Mouse (Mus musculus) monocyte, adult 5-6 weeks (primary cell): Measurements from ENCODE around the gene Tada2a. TPM values are rescaled to one million over a fixed set of nuclear protein-coding genes. Genes with fewer than 3 reads are reported as not detected.

Source experiments
- ATAC-seq: fragments of 153-309, 156-312 bp; replicated peaks from 2 replicates; pipeline ENCODE4 v1.8.0; 2017; ENCODE audit warnings: mild to moderate bottlenecking; ENCODE audit not compliant: low TSS enrichment, insufficient number of reproducible peaks, severe bottlenecking, poor library complexity, low FRiP score
- total RNA-seq: library from RNA; stranded (forward); fragments of 200-1000, 200-491, 200-594 nt; gene quantifications from 3 replicates; pipeline ENCODE4 v1.2.3, GENCODE M21; 2017

Gene Tada2a
- total RNA-seq, 1 experiment from 2014 or later, result 7.2 TPM

- no peak for ATAC-seq
These were observed 61.0 kb downstream of the Tada2a start for GRCm38 (mm10) chr11:84068191-84069033.

DNA sequence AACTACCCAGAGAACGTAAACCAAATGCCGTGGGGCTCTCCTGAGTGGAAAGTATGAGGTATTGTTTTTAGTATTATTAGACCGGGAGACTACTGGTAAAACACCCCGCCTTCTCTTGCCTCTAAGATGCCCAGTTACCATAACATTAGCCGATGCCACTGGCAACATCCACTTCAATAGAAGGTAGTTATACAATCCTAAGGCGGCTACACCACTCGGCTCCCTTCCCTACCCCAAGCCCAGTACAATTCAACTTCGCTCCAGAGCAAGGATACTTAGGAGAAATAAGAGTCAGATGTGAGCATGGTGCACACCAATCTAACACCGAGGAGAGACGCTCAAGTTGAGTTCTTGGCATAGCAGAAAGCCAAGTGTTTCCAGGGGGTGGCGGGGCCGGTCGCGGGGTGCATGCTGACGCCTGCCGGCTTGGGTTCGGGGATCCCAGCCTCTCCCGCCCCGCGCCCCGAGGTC is 61.6 kb downstream of the Tada2a start:
- ATAC-seq, result no peak

DNA sequence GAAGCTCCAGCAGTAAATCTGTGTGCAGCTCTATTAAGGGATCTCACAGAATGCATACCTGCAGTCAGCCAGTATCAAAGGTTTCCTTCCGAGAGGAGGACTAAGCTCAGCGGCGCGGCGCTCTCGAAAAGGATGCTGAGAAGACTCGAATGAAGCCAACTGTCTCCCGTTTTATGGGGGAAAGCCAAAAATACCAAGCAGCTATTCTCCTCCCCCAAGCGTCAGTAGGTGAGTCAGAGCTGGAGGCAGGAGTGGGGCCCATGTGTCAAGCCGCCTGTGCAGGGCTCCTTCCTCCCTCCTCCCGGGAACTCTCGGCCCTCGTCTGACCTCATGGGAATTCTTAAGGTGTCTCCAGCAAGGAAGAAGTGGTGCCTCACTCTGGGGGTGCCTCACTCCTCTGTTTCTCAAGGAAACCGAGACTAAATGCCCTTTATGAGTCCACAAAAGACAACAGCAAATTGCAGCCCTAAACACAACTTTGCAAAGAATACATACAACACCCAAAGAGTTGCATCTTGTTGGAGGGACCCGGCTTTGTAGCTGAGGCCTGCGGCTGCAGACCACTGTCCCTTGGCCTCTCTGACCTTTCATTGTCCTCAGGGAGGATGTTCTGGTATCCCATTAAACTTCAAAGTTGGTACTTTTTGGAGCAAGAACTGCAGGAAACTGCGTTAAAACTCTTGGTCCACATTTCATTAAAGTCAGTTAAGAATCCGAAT is 62.3 kb downstream of the Tada2a start:
- no peak for ATAC-seq

DNA sequence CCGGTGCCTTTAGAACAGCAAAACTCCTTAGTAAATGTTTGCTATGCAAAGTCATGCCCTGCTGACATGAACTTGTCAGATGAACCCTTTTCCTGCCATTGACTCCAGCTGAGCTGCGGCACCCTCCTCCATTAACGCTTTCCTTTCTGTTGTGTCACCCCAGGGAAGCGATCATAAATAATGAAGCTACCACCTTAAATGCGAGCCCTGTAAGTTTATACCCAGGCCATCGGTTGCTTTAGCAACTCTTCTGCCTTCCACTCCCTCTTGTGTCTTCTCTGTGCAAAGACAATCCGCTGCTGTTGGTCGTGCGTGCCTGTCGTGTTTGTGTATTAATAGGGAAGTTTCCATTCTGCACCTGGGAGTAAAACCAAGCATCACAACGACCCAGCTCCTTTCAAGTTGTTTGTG is 63.3 kb downstream of the Tada2a start:
- ATAC-seq, result no peak

GRCm38 (mm10) chr11:84063631-84064209 is 65.7 kb downstream of the Tada2a start:
- ATAC-seq, result no peak

DNA sequence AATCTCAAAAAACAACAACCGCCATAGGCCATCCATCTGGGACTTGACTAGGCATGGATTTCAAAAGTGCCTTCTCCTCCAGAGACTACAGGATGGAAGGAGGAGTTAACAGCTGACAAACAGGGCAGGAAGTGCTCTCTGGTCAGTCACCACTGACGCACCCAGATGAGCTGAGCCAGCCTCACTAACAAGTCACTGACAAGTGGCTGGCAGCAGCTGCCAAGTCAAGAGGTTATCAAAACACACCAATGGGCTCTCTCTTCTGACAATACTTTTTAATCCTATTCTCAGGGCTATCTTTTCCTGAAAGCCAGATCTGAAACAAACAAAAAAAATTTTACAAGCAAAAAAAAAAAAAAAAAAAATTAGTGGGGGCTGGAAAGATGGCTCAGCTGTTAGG is 66.6 kb downstream of the Tada2a start:
- no peak for ATAC-seq

DNA sequence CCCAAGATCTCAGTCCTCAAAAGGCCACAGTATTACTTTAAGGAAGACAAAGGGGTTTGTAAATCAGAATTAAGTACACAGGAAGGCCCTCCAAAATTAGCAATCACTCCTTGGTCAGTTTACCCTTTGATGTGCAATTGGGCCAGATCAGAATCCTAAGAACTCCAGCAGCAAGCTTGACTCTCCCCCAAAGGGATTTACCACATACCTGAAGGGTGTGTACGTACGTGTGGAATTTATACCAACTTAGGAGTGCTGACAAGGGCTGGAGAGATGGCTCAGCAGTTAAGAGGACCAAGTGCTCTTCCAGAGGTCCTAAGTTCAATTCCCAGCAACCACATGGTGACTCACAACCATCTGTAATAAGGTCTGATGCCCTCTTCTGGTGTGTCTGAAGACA is 67.5 kb downstream of the Tada2a start:
- ATAC-seq, result no peak

DNA sequence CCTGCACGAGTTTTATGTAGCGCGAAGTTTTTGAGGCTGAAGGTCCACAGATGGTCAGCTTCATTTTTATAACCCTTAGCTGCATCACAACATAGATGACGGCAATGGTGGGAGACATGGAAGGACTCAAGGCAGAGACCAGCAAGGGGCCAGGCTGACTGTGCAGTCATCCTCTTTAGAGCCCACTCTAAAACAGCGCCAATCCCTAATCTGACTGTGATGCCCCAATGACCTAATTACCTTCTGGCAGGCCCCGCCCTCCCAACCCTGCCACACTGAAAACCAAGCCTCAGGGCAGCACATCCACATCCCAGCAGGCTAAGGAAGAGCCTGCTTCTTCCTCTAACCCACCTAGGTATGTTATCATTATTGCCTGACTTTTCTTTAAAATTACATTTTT is 68.8 kb downstream of the Tada2a start:
- no peak for ATAC-seq

DNA sequence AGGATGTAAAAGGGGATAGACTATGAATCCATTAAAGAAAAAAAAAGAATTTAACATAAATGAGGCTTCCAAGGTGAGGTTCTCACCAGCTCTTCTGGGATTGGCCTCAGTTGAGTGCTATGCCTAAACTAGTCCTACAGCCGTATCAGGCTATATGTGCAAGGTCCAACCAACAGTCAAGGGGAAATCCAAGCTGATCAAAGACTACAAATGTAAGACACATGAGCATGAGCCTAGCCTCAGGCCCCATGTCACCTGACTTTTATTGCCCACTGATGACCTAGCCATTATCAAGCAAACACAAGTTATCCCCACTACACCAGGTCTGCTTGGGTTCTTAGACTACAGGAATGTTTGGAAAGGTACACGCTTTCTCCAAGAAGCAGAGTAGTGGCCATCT is 69.6 kb downstream of the Tada2a start:
- ATAC-seq, result no peak

DNA sequence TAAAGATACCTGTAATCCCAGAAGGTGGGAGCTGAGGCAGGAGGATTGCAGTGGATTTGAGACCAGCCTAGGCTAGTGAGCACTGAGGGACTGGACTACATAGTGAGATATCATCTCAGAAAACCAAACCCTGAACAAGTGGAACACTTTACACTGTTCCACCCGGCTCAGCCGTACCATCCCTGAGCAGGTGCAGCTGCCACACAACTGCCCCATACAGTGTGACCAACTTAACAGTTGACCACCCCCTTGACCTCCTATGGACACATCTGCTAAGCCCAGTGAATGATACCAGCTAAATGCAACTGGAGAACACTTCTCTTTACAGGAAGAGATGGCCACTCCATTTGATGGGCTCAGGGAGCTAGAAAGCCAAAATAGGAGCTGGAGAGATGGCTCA is 72.0 kb downstream of the Tada2a start:
- ATAC-seq, result no peak

- no peak for ATAC-seq
These were observed 75.8 kb downstream of the Tada2a start for GRCm38 (mm10) chr11:84053524-84054163.

DNA sequence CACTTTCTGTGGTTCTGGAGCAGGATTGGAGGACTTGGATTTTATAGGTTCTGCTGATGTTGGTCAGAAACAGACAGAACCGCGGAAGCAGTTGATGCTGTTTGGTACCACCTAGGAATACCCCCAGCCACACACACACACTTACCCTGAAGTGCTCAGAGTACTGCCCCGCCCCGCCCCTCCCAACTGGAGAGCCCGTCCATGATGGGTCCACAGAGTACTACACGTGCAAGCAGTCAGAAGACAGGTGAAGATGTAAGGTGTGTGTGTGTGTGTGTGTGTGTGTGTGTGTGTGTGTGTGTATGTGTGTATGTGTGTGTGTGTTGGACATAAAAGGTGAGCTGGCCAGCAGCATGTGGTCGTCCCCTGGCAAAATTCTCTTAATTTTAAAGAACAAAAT is 76.3 kb downstream of the Tada2a start:
- ATAC-seq, result no peak

DNA sequence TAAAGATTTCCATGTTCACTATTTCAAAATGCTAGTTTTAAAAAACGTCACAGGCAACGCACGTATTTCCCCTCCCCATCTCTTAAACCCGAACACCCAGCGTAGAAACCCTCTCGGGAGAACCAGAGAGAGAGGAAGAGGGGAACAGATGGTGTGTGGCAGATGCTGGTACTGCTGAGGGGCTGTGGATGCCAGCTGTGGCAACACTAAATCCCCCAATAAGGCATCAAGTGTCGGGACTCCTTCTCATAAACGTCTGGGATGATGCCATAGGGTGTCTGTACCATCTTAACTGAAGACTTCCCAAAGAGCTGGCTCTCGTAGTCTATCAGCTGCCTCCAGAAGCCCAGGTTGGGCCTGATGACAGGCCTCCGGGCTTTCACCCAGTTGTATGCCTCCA is 81.0 kb downstream of the Tada2a start:
- ATAC-seq, result no peak

GRCm38 (mm10) chr11:84047270-84047669 is 82.1 kb downstream of the Tada2a start:
- ATAC-seq, result no peak

DNA sequence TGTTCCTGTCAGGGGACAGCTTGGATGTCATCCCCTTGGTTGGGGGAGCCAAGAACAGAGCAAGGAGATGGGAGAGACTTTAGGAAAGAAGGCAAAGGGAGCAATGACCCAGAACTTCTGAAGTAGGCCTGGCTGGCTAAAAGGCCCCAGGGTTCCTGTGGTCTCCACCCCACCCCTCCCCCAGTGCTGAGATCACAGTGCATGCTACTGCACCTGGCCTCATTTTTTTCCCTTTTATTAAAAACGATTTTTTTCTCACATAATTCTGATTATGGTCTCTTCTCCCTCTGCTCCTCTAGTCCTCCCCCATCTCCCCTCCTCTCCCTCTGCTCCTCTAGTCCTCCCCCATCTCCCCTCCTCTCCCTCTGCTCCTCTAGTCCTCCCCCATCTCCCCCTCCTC is 84.4 kb downstream of the Tada2a start:
- ATAC-seq, result no peak

GRCm38 (mm10) chr11:84042808-84043762 is 86.3 kb downstream of the Tada2a start:
- ATAC-seq, result no peak

DNA sequence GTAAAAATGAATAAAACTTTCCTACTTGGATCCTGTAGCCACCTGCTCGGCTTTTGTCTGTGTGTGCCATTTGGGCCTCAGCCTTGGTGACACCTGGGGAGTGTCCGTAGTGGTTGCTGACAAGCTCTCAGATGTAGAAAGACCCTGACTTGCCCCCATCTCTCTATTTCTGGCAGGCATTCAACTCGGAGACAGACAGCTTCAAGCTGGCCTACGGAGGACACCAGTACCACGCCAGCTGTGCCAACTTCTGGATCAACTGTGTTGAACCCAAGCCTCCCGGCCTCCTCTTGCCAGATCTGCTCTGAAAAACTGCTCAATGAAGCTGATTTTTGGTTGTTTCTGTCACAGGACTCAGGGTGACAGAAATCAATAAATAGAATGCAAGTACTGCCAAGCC is 88.8 kb downstream of the Tada2a start:
- no peak for ATAC-seq

DNA sequence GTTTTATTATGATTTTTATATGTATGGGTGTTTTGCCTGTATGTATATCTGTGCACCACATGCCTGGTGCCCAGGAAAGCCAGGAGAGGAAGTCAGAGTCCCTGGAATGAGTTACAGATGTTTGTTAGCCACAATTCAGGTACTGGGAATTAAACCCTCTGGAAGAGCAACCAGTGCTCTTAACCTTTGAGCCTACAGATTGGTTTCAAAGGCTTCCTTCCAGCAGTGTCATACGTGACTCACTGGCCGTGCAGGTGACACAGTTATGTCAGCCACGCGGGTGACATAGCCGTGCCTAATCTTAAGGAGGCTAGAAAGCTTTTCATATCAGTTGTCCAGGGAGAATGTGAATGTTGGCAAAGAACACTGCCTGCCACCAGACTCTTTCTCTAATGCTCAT is 95.7 kb downstream of the Tada2a start:
- no peak for ATAC-seq
